ENCODE assay signal across 20 mouse cellular contexts in the genomic region with DNA sequence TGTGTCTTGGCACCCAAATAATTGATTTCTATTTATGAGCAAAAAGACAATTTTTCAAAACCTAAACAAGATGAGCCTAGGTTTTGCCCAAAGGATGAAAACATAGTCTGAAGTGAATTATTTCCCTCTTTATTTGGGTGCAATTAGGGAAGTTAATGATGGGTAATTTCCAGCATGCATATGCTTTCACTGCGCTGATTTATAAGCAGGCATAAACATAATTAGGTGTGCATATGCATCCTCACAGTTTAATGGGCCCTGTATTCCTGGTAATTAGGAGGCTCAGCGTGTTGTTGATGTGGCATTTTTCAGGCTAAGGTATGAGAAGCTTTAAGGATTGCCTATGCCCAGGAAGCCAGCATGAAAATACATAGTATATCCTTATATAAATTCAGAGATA.
DNase-seq lines count a peak whose midpoint lies in the region; ATAC-seq and TF ChIP-seq lines count a peak whose summit lies in the region.
"Had no signal": no experiment of that assay in that cellular context is flagged by ENCODE, and none has a peak within 500 bp of the region (broad histone marks: within the 10 kb centered on the region; RNA-seq: fewer than 3 reads in every experiment).

No protein-coding gene starts in this region.

- TF ChIP-seq CTCF in hindbrain, postnatal 0 days (IDR thresholded peaks at IDR 0.05; ENCODE audit: low read depth): no peak

- H3K4me3 ChIP-seq in neural tube, embryonic 11.5 days (ENCODE audit: low read depth, low read length): no peak overlapping the region
- no peak overlapping the region for H3K4me3 ChIP-seq in hindbrain, postnatal 0 days (ENCODE audit: low read length)
- H3K4me3 ChIP-seq in intestine, embryonic 16.5 days (ENCODE audit: low read length): no peak overlapping the region
- H3K4me3 ChIP-seq: limb, embryonic 12.5 days; liver, embryonic 12.5 days had no signal

- H3K36me3 ChIP-seq in neural tube, embryonic 11.5 days (ENCODE audit: control insufficient read depth, insufficient read depth, low read length): no peaks in the 10 kb centered on the region
- no peaks in the 10 kb centered on the region for H3K36me3 ChIP-seq in hindbrain, postnatal 0 days (ENCODE audit: insufficient read depth, low read length)
- no peaks in the 10 kb centered on the region for H3K36me3 ChIP-seq in intestine, embryonic 16.5 days (ENCODE audit: control insufficient read depth, insufficient read depth, low read length)
- H3K36me3 ChIP-seq: limb, embryonic 12.5 days; liver, embryonic 12.5 days had no signal

- no peaks in the 10 kb centered on the region for H3K27me3 ChIP-seq in neural tube, embryonic 11.5 days (ENCODE audit: control insufficient read depth, insufficient read depth, low read length)
- no peaks in the 10 kb centered on the region for H3K27me3 ChIP-seq in hindbrain, postnatal 0 days (ENCODE audit: insufficient read depth, low read length)
- no peaks in the 10 kb centered on the region for H3K27me3 ChIP-seq in intestine, embryonic 16.5 days (replicated peaks; ENCODE audit: control insufficient read depth, insufficient read depth, low read length)
- H3K27me3 ChIP-seq: limb, embryonic 12.5 days; liver, embryonic 12.5 days had no signal

- H3K4me1 ChIP-seq in neural tube, embryonic 11.5 days (ENCODE audit: control insufficient read depth, insufficient read depth, low read length): no peaks in the 10 kb centered on the region
- no peaks in the 10 kb centered on the region for H3K4me1 ChIP-seq in hindbrain, postnatal 0 days (ENCODE audit: insufficient read depth, low read length)
- no peaks in the 10 kb centered on the region for H3K4me1 ChIP-seq in intestine, embryonic 16.5 days (ENCODE audit: control insufficient read depth, insufficient read depth, low read length)
- H3K4me1 ChIP-seq: limb, embryonic 12.5 days; liver, embryonic 12.5 days had no signal

- no peak overlapping the region for H3K27ac ChIP-seq in neural tube, embryonic 11.5 days (ENCODE audit: low read depth, low read length)
- H3K27ac ChIP-seq in hindbrain, postnatal 0 days: no peak overlapping the region
- H3K27ac ChIP-seq in intestine, embryonic 16.5 days (ENCODE audit: low read length): no peak overlapping the region
- H3K27ac ChIP-seq: limb, embryonic 12.5 days; liver, embryonic 12.5 days had no signal

- H3K4me2 ChIP-seq in neural tube, embryonic 11.5 days (ENCODE audit: low read depth): no peak overlapping the region
- no peak overlapping the region for H3K4me2 ChIP-seq in hindbrain, postnatal 0 days (ENCODE audit: low read depth, low read length)
- H3K4me2 ChIP-seq in intestine, embryonic 16.5 days (ENCODE audit: low read depth, low read length): no peak overlapping the region
- H3K4me2 ChIP-seq: limb, embryonic 12.5 days; liver, embryonic 12.5 days; lung, embryonic 14.5 days had no signal

- peak; percentile 58; the same call in 1 of the 2 replicates for ATAC-seq in neural tube, embryonic 11.5 days (ENCODE audit: insufficient read depth, low FRiP score, low TSS enrichment)
- ATAC-seq in hindbrain, postnatal 0 days: no peak
- ATAC-seq in intestine, embryonic 16.5 days: no peak
- ATAC-seq: intestine, postnatal 0 days; liver, embryonic 12.5 days had no signal

- H3K9me3 ChIP-seq in neural tube, embryonic 11.5 days (ENCODE audit: control insufficient read depth, low read length): no peaks in the 10 kb centered on the region
- H3K9me3 ChIP-seq in hindbrain, postnatal 0 days (ENCODE audit: low read length): no peaks in the 10 kb centered on the region
- H3K9me3 ChIP-seq in intestine, embryonic 16.5 days (ENCODE audit: control insufficient read depth, low read length): no peaks in the 10 kb centered on the region
- H3K9me3 ChIP-seq: limb, embryonic 12.5 days; liver, embryonic 12.5 days had no signal

- DNase-seq in neural tube, embryonic 11.5 days (ENCODE audit: low spot score): no peak
- DNase-seq in neural tube, embryonic 10.5 days (ENCODE audit: extremely low spot score, low spot score): no peak
- DNase-seq in forelimb bud, embryonic 11.5 days (ENCODE audit: low read depth, low spot score): peak; percentile 13
- peak; percentile 38 for DNase-seq in hindbrain, postnatal 0 days (ENCODE audit: low spot score)
- no peak for DNase-seq in left cerebral cortex, adult 8-10 months (ENCODE audit: low spot score in 2 of 2)
- no peak for DNase-seq in urinary bladder, adult 18-20 months (ENCODE audit: low spot score in 2 of 2)
- DNase-seq: adrenal gland, adult 8-10 months; cerebellum, adult 9-10 months; gastrocnemius, postnatal 14 days; heart, adult 18-20 months; heart, postnatal 36 days; lung, embryonic 14.5 days; lung, postnatal 36 days; right cerebral cortex, postnatal 14 days; spleen, adult 18-20 months; thymus, adult 18-20 months had no signal

- H3K9ac ChIP-seq in neural tube, embryonic 11.5 days (ENCODE audit: low read length): no peak overlapping the region
- H3K9ac ChIP-seq in hindbrain, postnatal 0 days (replicated peaks; ENCODE audit: low read length): no peak overlapping the region
- H3K9ac ChIP-seq in intestine, embryonic 16.5 days (ENCODE audit: low read depth, low read length): no peak overlapping the region
- H3K9ac ChIP-seq: limb, embryonic 12.5 days; liver, embryonic 12.5 days; lung, embryonic 14.5 days had no signal

- WGBS in neural tube, embryonic 11.5 days: 72% methylated on average over 2 of the region's 2 CpGs
- 72% methylated on average over 2 of the region's 2 CpGs for whole genome bisulfite sequencing in hindbrain, postnatal 0 days
- WGBS in intestine, embryonic 16.5 days: 73% methylated on average over 2 of the region's 2 CpGs

Comparison
In these comparisons a context has a peak if more than half of its experiments do, and no peak if none do; other contexts are left out.
1. DNase-seq: peak in forelimb bud, embryonic 11.5 days (single experiment) and hindbrain, postnatal 0 days (single experiment); none in neural tube, embryonic 11.5 days (single experiment), neural tube, embryonic 10.5 days (single experiment), left cerebral cortex, adult 8-10 months (0 of 2) and urinary bladder, adult 18-20 months (0 of 2).